Mouse (Mus musculus) megakaryocyte-erythroid progenitor cell, adult 5-6 weeks (primary cell): ENCODE results near the gene Vinac1. TPM values are rescaled to one million over a fixed set of nuclear protein-coding genes. Genes with fewer than 3 reads are reported as not detected.
A peak's percentile ranks its signal among the peaks of the same experiment; 100 is the strongest.

ENCODE experiments used
- ATAC-seq: replicated peaks from 2 replicates; pipeline ENCODE4 v1.8.0; 2016; ENCODE audit warnings: mild to moderate bottlenecking, inconsistent platforms; ENCODE audit not compliant: severe bottlenecking, poor library complexity, low FRiP score, low TSS enrichment
- total RNA-seq, 2 experiments: library from RNA; stranded (forward) in 1 of 2; stranded (reverse) in 1 of 2; fragments of 200-1000, 215-1000 nt in 1 of 2; fragments of >200 nt in 1 of 2; fragmentation: Nextera tagmentation in 1 of 2; gene quantifications; 2 replicates each; pipeline ENCODE4 v1.2.3; 2014 to 2017

Vinac1 gene
- not detected in 2 replicates for total RNA-seq (2014; fragmentation: Nextera tagmentation)
- not detected in 2 replicates for total RNA-seq (2017)

- no peak for ATAC-seq
Observed at GRCm38 (mm10) chr2:129047811-129048210, at the start of gene Vinac1. TSS of gene Vinac1 (minus strand) at chr2:129048172.

- no peak for ATAC-seq
Observed at GRCm38 (mm10) chr2:129093926-129094724, 46.2 kb upstream of the Vinac1 start.

DNA sequence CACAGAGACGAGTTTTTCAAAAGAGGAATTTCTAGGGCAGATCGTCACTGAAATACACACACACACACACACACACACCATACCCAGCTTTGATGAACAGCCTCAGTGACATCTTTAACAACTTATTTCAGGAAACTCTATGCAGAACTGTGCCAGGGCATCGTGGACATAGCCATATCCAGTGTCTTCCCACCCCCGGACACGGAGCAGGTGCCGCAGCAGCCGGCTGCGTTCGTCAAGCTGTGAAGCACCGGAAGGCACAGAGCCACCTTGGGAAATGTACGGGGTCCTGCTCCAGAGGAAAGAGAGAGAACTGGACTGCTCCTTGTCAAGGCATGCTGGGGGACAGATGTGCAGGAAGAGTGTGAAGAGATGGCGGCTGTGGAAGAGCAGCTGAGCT lies 44.8 kb upstream of the Vinac1 start:
- no peak for ATAC-seq

GRCm38 (mm10) chr2:129090370-129090769 lies 42.4 kb upstream of the Vinac1 start:
- ATAC-seq = no peak

GRCm38 (mm10) chr2:129087520-129087919 lies 39.5 kb upstream of the Vinac1 start:
- ATAC-seq = 0 out of 2 replicates have a peak, but pooled peaks have one; percentile 31

GRCm38 (mm10) chr2:129084959-129085358 lies 37.0 kb upstream of the Vinac1 start:
- ATAC-seq = 0 out of 2 replicates have a peak, but pooled peaks have one; percentile 44

DNA sequence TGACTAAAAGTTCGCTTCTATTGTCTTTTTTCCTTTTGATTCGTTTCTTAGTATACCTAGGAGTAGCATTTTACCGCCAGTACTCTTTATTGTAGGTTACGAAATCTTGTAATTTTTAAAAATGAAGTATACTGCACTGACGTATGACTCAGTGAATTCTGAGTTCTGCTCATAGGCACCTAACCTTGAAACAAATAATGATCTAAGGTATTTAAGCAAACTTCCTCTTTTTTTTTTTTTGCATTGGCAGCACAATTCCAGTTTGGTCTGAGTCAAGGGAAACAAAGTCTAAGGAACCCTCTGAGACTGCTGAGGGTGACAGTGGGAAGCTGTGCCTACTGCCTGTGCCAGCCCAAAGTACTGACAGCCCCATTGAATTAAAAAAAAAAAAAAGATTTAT lies 35.5 kb upstream of the Vinac1 start:
- ATAC-seq = no peak

- ATAC-seq = no peak
Observed at GRCm38 (mm10) chr2:129081097-129081496, 33.1 kb upstream of the Vinac1 start.

DNA sequence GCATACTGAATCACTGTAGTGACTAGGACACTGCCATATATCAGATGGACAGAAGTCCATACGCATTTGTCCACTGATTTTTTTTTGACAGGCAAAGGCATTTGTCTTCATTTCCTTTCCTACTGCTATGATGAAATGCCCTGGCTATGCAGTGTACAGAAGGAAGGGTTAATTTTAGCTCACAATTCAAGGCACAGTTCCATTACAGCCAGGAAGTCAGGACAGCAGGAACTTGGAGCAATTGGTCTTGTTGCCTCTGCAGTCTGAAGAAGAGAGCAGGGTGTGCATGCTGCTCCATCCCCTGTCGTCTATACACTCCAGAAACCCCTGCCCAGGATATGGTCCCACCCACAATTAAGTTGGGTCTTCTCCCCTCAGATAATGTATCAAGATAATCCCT lies 31.2 kb upstream of the Vinac1 start:
- no peak for ATAC-seq

GRCm38 (mm10) chr2:129078313-129078712 lies 30.3 kb upstream of the Vinac1 start:
- peak; percentile 62 for ATAC-seq

- ATAC-seq = no peak
Observed at GRCm38 (mm10) chr2:129070296-129070695, 22.3 kb upstream of the Vinac1 start.

- peak; percentile 84 for ATAC-seq
Observed at GRCm38 (mm10) chr2:129066326-129066725, 18.4 kb upstream of the Vinac1 start.

- peak; percentile 91 for ATAC-seq
Observed at GRCm38 (mm10) chr2:129065437-129066282, 17.7 kb upstream of the Vinac1 start, which contains the start of gene Ttl. TSS of gene Ttl (plus strand) at chr2:129065942.

DNA sequence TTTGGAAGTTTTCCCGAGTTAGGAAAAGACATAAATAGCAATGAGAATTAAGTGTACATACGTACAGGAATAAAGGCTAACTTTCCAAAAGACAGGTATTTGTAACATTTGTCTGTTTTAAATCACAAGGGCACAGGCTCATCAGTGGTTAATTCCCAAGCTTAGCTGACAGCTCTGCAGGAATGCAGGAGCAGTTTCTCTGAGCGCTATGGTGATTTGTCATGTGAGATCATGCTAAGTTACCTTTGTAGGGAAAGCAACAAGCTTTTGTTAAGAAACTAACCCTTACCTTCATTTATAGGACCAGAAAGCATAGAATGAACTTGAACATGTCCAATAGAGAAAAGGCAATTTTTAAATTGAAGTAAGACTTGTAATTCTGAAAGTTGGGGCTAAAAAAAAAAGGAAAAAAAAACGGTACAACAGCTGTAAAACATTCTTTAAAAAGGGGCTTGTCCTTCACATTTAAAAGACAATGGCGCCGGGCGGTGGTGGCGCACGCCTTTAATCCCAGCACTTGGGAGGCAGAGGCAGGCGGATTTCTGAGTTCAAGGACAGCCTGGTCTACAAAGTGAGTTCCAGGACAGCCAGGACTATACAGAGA lies 13.6 kb upstream of the Vinac1 start:
- no peak for ATAC-seq

GRCm38 (mm10) chr2:129057920-129058361 lies 10.0 kb upstream of the Vinac1 start:
- peak; percentile 68 for ATAC-seq

DNA sequence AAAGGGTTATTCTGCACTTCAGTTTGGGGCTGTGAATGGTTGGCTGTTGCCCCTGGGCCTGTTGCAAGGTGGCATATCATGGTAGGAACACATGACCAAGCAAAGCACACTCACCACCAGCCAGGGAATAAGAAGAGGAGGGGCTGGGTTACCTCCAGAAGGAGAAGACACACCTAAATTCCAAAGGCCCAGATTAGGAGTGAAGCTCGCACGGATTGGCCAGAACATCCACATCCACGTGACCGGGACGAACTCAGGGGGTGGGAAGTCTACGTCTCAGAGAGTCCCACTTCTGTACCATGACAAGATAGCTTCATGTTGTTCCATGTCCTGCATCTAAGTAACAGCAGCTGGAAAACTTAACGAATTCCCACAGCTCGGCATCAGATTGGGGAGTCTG lies 9.3 kb upstream of the Vinac1 start:
- ATAC-seq = no peak

DNA sequence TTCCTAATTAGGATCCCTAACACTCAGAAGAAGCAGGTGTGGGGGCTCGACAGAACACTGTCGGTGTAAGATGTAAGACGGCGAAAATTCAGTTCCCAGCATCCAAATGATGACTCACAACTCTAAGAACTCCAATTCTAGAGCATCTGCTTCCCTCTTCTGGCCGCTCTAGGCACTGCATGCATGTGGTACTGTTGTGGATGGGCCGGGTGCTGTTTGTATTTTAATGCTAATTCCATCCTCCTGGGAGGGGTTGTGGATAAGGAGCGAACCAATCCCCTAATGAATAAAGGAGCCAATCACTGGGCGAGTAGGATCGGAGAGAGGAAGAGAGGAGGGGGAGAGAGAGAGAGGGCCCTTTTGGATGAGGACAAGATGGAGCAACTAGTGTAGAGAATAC lies 8.6 kb upstream of the Vinac1 start:
- peak; percentile 67 for ATAC-seq

GRCm38 (mm10) chr2:129055741-129056140 lies 7.8 kb upstream of the Vinac1 start:
- ATAC-seq = no peak

- ATAC-seq = no peak
Observed at GRCm38 (mm10) chr2:129052451-129052983, 4.5 kb upstream of the Vinac1 start.

GRCm38 (mm10) chr2:129046846-129047196 lies 1.2 kb downstream of the Vinac1 start:
- no peak for ATAC-seq
